Mouse (Mus musculus): ENCODE results near the gene Rras2.

Rras2 gene

DNA sequence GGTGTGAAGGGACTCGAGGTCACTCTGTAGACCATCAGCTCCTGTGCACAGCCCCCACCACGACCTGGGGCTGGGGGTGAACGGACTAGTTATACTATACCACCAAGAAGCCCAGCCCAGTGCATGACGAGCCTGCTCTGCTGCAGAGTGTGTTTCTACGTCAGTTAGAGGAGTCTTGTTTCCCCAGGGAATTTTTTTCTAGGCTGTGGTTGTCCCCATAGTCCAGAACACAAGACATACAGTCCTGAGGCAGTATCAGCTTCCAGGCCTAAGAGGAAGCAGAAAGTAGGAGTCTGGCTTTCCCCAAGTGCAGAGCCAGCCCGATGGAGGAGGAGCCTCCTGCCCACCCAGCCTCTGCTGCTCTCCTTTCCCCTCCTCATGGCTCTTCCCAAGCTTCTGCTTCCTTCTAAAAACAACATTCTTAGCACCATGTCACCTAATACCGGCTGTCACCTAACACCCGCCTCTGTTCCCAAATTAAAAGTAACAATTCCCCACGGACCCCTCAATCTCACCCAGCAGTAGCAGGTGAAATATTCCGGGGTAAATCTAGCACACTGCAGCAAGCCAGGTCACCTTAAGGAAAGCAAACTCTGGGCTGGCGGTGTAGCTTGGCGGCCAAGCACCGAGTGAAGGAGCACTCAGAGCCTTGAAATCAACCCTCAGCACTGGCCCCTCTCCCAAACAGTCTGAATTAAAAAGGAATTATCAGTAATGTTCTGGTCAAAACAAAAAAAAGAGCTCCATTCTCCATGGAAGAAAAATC is 45.5 kb downstream of the Rras2 start:
- peak; percentile 50 for DNase-seq (ENCODE audit: low spot score)

DNA sequence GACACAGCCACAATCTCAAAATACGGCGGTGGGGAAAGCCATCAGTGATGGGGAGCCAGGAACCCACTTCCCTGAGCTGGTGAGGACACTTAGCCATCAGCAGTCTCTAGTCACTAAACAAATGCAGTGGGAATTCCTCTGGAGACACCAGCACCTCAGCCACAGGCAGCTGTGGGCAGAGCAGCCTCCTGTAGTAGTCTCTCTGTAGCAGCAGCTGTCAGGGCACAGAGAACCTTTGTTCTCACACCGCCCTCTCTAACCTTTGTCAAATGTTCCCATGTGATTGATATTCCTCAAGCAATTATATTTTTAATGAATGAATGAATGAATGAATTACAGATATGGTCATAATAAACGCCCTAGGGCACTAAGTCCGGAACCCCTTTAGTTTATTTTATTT is 46.2 kb downstream of the Rras2 start:
- peak; percentile 36 for DNase-seq (ENCODE audit: low spot score)

DNA sequence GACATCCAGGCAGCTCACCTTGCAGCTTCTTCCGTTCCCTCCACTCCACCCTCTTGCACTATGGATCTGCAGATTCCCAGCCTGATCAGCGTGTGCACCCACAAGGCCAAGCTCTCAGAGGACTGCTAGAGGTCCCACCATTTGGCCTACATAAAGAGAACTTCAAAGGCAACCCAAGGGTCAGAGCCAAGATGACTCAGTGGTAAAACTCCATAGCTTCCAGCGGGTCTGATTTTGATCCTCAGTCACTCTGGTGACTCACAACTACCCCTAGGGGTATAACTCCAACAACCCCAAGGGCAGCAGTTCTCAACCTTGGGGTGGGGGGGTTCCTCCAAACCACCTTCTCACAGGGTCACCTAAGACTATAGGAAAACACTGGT is 47.1 kb downstream of the Rras2 start:
- DNase-seq (ENCODE audit: low spot score), result no peak

DNA sequence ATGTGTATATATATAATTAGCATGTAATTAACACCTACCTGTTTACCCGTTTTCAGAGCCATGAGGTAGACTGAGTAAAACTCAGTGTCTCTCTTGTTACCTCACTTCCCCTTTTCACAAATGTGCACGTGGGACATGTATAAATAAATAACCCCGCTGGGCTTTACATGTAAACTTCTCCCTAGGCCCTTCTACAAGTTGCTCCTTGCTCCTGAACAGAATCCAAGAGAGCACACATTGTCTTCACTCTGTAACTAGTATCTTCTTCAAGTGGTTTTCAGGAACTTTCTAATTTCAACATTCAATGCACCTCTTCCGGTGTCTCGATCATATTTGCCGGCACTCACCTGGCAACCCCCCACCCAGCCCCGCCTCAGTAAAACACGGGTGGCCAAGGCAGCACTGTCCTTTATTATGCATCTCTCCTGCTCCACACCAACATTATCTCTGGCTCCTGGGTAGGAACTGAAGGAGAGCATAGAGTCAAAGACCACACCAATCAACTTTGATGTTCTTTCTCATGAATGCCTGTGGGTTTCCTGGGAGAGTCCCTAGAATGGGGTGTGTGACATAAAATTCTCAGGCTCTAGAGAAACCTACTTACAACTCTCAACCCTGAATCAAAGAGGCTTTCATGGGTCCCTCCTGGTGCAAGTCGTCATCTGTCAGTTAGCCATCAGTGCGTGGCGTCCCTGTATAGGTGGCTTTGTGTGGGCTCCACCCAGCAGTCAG is 47.7 kb downstream of the Rras2 start:
- no peak for DNase-seq (ENCODE audit: low spot score)

DNA sequence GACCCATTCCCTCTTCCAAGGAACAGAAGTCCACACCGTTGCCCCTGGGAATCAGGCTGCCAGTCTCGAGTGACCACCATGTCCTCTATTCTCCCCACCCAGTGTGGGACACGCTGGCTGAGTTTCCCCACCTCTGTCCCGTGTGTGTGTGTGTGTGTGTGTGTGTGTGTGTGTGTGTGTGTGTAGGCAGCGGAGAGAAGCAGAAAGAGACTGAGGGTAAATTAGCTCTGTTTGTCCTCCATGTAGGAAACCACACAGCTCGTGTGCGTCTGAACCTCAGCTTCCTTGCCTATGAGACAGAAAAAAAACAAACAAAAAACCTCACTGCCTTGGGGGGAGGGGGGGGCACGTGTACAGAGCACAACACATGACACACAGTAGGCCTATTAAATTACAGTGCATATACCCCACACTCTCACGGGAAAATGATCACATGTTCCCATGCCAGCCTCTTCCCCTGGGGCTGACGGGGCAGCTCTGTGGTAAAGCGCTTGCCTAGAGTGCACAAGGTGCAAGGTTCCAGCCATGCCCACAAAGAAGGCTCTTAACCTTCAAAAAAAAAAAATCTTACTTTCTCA is 48.5 kb downstream of the Rras2 start:
- DNase-seq (ENCODE audit: low spot score), result no peak

DNA sequence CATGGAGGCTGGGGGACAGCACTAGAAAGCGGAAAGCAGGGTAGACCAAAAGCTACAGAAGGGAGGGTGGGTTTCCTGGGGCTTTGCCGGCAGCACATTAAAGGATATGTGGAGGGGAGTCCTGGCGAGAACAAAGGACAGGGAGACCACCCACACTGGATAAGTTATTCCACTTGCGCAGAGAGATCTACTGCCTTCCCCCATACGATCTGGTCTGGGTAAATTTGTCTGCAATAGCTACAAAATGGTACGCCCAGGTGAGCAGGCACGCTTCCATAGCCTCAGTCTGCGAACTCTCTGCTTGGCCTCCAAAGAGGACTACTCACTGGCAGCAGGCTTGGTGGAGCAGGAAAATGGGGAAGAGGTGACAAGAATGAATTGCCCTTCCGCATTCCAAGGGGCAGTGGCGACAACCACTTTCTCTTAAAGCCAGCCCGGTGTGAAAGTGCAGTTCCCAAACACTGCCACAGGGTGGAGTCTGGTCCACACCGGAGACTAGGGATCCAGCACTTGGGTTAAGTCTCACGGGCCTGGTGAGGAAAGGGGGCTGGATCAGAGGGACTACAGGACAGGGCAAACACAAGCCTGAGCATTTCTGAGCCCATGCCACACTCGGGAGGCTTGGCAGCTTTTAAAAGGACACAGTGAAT is 50.9 kb downstream of the Rras2 start:
- peak; percentile 95 for DNase-seq (ENCODE audit: low spot score)

DNA sequence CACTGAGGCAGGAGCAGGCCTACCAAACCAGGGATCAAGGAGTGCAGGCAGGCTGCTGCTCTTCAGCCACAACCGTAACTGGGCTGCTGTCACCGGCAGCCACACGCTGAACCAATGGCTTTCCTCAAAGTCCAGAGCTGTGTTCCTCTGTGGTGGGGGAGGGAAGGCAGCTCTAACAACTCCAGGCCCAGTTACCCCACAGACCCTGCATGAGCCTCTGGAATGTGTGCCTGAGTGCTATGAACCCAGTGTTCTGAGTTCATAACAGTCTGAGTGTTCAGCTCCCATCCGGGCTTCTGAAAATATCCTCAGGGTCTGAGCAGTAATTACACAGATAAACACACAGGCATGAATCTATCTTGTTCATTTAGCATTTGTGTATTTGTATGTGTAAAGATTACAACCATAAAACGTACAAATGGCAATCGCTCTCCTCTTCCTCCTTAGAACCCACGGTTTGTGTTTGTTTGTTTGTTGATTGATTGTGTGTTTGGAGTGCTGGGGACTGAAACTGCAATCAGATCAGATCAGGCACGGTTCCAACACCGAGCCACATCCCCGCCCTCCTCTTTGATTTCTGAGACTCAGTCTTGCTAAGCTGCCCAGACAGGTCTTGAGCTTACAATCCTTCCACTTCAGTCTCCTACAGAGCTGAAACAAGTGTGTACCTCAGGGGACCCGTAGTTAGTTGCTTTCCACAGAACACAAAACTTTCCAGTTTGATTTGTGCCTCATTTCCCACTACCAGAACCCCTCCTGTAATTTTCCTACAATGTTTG is 52.0 kb downstream of the Rras2 start:
- peak; percentile 39 for DNase-seq (ENCODE audit: low spot score)

DNA sequence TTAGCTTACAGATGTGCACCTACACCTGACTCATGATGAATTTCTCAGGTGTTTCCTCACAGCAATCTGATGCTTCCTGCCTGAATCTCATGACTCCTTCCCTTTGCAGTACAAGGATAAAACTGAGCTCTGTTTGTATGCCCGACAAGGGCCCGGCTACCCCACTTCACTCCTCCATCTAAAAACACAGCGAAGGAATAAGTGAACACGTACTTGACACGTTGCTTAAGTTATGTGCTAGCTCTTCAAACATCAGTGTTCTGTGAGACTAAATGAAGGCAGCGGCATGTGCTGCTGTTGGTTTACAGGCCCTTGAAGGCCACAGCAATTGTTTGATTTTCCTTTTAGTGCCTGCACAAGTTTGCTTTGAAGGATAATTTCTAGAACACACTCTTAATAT is 53.6 kb downstream of the Rras2 start:
- no peak for DNase-seq (ENCODE audit: low spot score)

DNA sequence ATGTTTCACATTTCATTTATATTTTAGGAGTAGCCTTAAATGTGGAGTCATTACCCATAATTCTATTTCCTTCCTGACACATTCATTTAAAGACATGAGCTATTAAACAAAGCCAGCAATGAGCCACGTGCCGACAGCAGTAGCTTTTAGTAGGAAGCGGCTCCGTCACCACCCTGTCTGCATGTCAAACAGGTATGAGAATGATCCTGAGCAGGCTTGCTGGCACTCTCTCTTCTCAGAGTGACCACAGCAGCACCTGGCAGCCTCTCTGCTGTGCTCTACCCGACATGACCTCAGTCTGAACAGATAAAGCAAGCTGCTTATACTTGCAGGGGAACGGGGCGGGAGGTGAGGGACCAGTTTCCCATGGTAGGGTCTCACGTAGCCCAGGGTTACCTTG is 54.0 kb downstream of the Rras2 start:
- DNase-seq (ENCODE audit: low spot score), result no peak

DNA sequence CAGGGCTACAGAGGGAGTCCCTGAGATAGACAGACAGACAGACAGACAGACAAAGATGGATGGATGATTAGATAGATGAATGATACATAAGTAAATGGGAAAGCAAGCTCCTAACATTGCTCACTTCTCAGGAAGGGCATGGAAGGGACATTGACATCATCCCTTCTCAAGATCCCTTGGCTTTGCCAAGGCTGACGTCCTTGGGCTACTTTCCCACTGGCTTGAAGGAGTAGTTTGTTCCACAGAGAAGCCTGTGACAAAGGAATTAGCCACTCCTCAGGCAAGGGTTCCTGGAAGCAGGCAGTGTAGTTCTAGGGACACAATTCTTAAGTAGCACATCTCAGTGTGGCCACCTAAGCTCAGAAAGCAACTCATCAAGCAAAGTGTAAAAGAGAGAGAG is 55.1 kb downstream of the Rras2 start:
- DNase-seq (ENCODE audit: low spot score), result no peak

DNA sequence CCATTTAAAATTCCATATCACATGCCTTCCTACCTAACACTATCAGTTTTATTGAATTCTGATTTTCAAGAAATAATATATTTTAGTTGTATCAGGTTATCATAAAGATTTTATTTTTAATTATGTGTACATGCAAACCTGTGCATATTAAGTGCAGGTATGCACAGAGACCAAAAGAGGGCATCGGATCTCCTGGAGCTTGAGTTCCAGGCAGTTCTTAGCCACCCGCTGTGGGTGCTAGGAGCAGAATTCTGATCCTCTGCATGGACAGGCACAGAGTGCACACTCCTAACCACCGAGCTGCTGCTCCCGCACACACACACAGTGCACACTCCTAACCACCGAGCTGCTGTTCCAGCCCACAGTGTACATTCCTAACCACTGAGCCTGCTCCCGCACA is 57.1 kb downstream of the Rras2 start:
- DNase-seq (ENCODE audit: low spot score), result no peak

DNA sequence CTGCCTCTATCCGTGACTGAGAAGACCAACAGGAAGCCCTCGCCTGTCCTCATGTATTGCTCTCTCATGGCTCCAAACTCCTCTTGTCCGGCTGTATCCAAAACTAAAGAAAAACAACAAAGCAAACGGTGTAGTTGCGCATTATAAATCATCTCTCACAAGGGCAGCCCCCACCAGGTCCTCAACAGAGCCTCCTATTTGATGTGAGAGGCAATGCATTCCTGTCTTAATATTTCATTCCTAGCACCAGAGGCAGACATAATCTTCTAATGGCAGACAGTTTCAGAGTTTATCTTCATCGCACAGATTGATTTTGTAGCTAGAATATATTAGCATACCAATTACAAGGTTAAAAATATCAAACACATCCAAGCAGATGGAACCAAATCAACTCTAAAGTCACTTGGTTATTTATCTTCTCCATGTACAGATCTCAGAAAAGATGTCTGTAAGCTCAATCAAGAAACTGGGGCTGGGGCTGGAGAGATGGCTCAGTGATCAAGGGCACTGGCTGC is 58.6 kb downstream of the Rras2 start:
- no peak for DNase-seq (ENCODE audit: low spot score)

DNA sequence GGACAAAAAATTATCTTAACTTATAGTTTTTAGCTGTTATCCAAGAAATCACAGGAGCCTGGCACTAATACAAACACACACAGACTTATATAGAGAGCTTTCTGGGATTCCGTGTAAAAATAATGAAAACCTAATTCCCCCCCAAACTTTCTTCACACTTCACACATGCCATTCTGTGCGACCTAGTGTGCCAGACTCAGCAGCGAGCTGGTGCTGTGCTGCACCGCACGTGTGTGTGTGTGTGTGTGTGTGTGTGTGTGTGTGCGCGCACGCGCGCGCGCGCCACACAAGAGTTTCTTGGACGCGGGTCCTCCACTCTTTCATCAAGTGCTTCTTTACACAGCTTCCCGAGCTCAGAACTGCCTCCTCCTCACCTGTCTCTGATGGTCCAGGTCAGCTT is 59.4 kb downstream of the Rras2 start:
- DNase-seq (ENCODE audit: low spot score), result no peak

DNA sequence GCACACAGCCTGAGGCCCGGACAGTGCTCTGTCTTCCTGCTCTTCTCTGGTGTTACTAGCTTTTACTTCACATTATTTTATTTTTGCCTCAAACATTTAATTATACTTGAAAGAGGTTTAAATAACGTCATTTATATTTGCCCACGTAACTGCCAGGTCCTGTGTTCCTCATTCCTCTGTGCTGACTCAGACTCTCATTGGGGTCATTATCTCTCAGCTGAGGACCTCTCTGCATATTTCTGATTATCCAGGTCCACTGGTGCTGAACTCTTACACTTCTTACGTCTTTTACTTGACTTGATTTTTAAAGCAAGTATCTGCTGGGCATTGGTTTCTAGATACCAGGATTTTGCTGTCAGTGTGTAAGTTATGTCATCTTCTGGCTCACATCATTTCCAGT is 63.9 kb downstream of the Rras2 start:
- DNase-seq (ENCODE audit: low spot score), result no peak

DNA sequence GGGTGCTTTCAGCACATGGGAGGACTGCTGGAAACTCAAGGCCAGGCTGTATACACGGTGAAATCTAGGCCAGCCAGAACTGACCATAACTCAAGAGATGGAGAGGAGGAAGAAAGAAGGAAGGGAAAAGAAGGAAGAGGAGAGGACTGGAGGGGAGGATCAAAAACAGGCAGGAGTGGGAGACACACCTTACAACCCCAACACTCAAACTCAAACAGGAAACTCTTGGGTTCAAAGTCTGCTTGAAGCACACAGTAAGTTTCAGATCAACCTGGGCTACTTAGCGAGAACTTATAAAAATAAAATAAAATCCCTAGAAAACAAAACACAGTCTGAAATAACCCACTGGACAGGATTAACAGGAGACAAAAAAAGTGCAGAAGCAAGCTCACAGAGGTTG is 71.8 kb downstream of the Rras2 start:
- no peak for DNase-seq (ENCODE audit: low spot score)

DNA sequence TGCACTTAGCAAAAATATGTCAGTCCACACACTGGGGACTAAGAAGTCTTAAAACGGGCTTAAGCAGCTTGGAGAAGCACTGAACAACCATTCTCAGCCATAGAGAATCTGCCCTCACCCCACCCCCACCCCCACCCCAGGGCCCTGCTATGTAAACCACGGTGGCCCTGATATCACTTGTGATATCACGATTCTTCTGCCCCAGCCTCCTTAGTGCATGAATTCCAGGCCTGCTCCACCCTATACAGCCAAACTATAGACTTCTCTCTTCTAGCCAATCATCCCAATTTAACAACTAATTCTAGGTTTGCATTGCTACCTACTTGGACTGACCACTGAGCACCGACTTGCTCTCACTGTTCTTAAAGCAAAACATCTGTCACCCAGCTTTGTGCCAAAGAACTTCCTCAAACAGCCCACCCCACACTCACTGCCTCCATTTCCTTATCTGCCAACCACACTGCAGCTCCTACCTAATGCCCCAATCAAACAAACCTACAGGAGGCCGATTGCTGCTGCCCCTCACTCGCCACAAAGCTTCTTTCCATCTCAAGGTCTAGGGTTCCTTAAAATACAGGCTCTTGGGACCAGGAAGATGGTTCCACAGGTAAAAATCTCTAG is 73.5 kb downstream of the Rras2 start:
- DNase-seq (ENCODE audit: low spot score), result no peak

DNA sequence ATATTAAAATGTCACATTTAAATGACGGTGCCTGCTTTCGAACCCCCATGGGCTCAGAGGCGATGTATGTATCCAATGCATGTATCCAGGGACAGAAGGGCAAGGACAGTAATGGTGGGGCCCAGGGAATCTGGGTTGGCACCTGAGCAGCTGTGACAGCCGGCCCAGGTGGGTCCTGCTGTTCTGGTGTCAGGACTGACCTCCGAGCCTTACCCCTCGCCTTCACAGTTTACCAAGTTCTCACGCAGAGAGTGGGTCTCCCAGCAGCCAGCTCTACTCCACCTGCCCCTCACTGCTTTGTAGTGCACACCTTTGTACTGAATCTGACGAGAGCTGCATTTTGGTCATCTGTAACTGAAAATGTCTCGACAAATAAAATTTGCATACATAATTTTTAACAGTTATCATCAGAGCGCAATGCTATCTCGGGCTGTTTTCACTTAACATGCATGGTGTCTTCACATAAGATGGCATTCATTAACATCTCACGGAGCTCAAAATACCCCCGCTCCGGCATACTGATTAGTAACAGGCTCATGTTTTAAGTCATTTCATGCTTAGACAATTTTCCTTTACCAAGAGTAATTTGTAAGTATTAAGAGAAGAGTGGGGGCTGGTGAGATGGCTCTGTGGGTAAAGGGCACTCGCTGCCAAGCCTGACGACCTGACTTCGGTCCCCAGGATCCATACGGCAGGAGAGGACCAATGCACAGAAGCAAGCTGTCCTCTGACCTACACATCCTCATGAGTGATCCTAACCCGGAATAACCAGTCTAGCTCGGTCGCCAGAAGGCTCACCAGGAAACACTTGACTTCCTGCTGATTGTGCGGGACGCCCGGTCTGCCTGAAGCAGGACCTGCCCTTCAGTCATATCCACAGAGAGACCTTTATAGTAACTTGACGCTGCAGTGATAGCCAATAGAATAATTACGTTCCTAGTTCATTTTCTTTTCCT is 74.3 kb downstream of the Rras2 start:
- DNase-seq (ENCODE audit: low spot score), result no peak

DNA sequence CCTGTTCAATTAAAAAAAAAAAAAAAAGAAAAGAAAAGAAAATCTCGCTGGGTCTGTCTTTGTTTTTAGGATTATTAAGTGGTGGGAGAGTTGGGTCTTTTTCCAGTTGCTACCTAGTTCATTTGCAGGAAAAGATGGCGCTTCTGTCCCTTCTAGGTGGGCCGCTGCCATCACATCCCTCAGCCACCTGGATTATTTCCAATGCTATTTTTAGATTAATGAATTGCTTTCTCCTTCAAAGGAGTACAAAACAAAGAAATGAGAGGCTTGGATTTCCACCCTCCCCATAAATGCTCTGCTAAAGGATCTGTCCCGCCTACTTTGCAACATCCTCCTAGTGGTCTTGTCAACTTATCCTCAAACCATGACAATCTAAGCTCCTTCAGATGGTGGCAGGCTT is 76.2 kb downstream of the Rras2 start:
- DNase-seq (ENCODE audit: low spot score), result no peak

DNA sequence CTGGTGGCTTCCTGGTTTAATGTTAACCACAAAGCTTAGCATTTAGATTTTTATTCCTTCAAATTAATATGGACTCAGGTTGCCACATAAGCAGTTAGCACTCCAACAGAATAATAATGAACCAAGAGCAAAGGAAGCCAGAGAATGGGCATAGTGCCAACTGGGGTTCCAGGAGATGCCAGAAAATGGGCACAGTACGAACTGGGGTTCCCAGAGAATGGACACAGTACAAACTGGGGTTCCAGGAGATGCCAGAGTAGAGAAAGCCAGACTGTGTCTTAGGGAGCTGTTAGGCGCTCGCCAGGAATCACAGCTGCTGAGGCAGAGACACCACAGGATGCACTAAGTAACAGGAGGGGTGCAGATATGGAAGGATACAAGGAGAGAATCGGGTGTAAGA is 80.3 kb downstream of the Rras2 start:
- DNase-seq (ENCODE audit: low spot score), result no peak

DNA sequence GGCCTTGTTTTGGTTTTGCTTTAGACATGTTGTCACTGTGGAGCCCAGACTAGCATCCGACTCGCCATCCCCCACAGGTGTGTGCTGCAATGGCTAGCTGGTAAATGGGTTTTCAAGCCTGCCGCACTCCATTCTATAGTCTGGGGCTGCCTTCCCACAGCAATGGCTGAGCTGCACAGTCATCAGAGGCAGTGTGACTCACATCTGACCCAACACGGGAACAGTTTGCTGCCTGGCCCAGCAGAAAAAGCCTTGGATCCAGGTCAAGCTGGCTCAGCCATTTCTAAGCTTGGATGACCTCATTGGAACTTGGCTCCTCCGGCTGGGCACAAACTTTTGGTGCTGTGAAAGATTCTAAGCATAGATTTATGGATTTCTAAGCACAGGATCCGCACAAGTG is 88.0 kb downstream of the Rras2 start:
- no peak for DNase-seq (ENCODE audit: low spot score)

All from embryo, embryonic 10.5 days (tissue).